In the genomic region with DNA sequence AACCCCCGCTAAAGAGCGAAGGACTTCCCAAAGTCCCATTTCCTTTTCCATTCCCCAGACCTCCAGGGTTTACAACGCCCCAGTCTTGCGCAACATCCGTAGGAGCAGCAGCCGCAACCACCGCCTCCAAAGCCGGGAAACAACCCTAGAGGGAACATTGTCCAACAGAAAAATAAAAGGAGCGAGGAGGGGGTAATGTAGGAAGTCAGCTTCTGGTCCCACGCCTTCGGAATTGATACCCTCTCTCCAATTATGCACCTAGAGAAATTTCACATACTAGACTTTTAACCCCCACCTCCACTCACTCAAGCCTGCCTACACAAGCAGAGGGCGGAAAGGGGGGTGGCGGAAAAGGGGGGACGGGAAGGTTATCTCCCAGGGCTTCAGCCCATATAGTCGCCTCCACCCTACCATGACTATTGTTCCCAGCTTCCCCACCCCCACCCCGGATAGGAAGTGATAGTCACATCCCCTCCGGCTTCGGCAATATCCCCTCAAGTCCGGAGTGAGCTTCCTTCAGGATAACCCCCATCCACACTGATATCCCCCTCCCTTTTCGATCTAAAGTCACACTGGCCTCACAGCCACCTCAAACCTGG, we compare ENCODE assay signal across 8 mouse cellular contexts. TPM values are rescaled to one million over a fixed set of nuclear protein-coding genes. Genes with fewer than 3 reads are reported as not detected.
A peak's percentile ranks its signal among the peaks of the same experiment; 100 is the strongest.
DNase-seq lines count a peak whose midpoint lies in the region; ATAC-seq and TF ChIP-seq lines count a peak whose summit lies in the region.

No protein-coding gene starts in this region.

- DNase-seq in adrenal gland, adult 18-20 months (ENCODE audit: low spot score in 2 of 2), result peak; percentile 71 to 75
- peak; percentile 86 for DNase-seq in gastrocnemius, adult 2 months
- DNase-seq in left cerebral cortex, adult 2 months (ENCODE audit: extremely low spot score in 1 of 2, low spot score in 2 of 2), result peak; percentile 44 to 61
- DNase-seq in right cerebral cortex, postnatal 14 days, result peak; percentile 54
- DNase-seq in urinary bladder, postnatal 25 days (ENCODE audit: low spot score), result peak; percentile 65

- 0% methylated on average over 20 of the region's 20 CpGs for WGBS in hindbrain, embryonic 16.5 days
- 1% methylated on average over 20 of the region's 20 CpGs for WGBS in macrophage (ENCODE audit: missing documents)

- peaks cover 14% of the 10 kb centered on the region for H3K4me1 ChIP-seq in hindbrain, embryonic 16.5 days (ENCODE audit: control insufficient read depth, insufficient read depth, low read depth, low read length)

- peak overlapping the region; percentile 98 for H3K4me3 ChIP-seq in gastrocnemius, adult 2 months
- H3K4me3 ChIP-seq in hindbrain, embryonic 16.5 days (ENCODE audit: low read length), result peak overlapping the region; percentile 74
- peak overlapping the region; percentile 92 for H3K4me3 ChIP-seq in left cerebral cortex, adult 2 months
- peak overlapping the region; percentile 84 for H3K4me3 ChIP-seq in macrophage (ENCODE audit: inconsistent target)

- no peaks in the 10 kb centered on the region for H3K27me3 ChIP-seq in hindbrain, embryonic 16.5 days (replicated peaks; ENCODE audit: control insufficient read depth, insufficient read depth, low read length)

- H3K27ac ChIP-seq in gastrocnemius, adult 2 months, result peak overlapping the region; percentile 97
- peak overlapping the region; percentile 99 for H3K27ac ChIP-seq in hindbrain, embryonic 16.5 days (ENCODE audit: low read depth, low read length)
- peak overlapping the region; percentile 94 for H3K27ac ChIP-seq in left cerebral cortex, adult 2 months
- H3K27ac ChIP-seq in macrophage, result peak overlapping the region; percentile 88

- H3K36me3 ChIP-seq in hindbrain, embryonic 16.5 days (ENCODE audit: control insufficient read depth, insufficient read depth, low read length), result no peaks in the 10 kb centered on the region
- no peaks in the 10 kb centered on the region for H3K36me3 ChIP-seq in macrophage (ENCODE audit: inconsistent target)

- H3K79me2 ChIP-seq in macrophage (ENCODE audit: inconsistent target), result peaks cover 55% of the 10 kb centered on the region

- intact Hi-C loops in gastrocnemius, adult 2 months (cut with DNase I), result loop anchor here (2.0 to 5.0 kb wide), 4 partner anchors 37 to 172 kb away; a partner anchor contains a TSS
- intact Hi-C loops in left cerebral cortex, adult 2 months (cut with DNase I), result loop anchor here (2.0 to 10.0 kb wide), 5 partner anchors 20 to 590 kb away; a partner anchor contains a TSS

- peak overlapping the region; percentile 83 for H3K4me2 ChIP-seq in hindbrain, embryonic 16.5 days (ENCODE audit: low read length)

- H3K9ac ChIP-seq in hindbrain, embryonic 16.5 days (ENCODE audit: low read depth, low read length), result peak overlapping the region; percentile 95

- 0 out of 2 replicates have a peak, but pooled peaks have one; percentile 5 for TF ChIP-seq CTCF in gastrocnemius, adult 2 months (IDR thresholded peaks at IDR 0.05)
- no peak for TF ChIP-seq CTCF in left cerebral cortex, adult 2 months (IDR thresholded peaks at IDR 0.05)

- no peaks in the 10 kb centered on the region for H3K9me3 ChIP-seq in hindbrain, embryonic 16.5 days (ENCODE audit: control insufficient read depth, low read length)

- peak; percentile 15 for ATAC-seq in common myeloid progenitor, adult 5-6 weeks (replicated peaks; ENCODE audit: low read depth, poor library complexity, severe bottlenecking)
- peak; percentile 10 for ATAC-seq in hindbrain, embryonic 16.5 days

RNA-seq across cellular contexts. Expression of a gene that starts 1.1 kb away (rescaled TPM):
- total RNA-seq in adrenal gland, adult 18-20 months (2021), result 10 to 100 TPM; 54.9 to 55.1 TPM
- 44.6 and 45.5 TPM in 2 replicates for total RNA-seq in common myeloid progenitor, adult 5-6 weeks (2017)
- total RNA-seq in gastrocnemius, adult 2 months (2021), result 10 to 100 TPM; 10.9 to 17.0 TPM
- polyA plus RNA-seq in hindbrain, embryonic 16.5 days (2015; fragmentation: Nextera tagmentation; extraction: Ambion mirVana), result 18.6 and 24.9 TPM in 2 replicates
- 10 to 100 TPM; 40.4 to 42.2 TPM for total RNA-seq in left cerebral cortex, adult 2 months (2021)
- 100 to 1,000 TPM in 13 of 26 experiments, 10 to 100 TPM in 13; 41.7 to 403 (median 99.6) TPM for total RNA-seq in macrophage (2018; cell fraction: chromatin; rRNA removed)
- total RNA-seq in macrophage (2018; cell fraction: cytosol; rRNA removed), result 100 to 1,000 TPM in 2 of 26 experiments, 10 to 100 TPM in 24; 28.4 to 126 (median 45.4) TPM
- 100 to 1,000 TPM in 9 of 26 experiments, 10 to 100 TPM in 17; 36.4 to 196 (median 70.5) TPM for total RNA-seq in macrophage (2018; cell fraction: nucleus; rRNA removed)
- 43.2 to 77.5 TPM (median 55.5 TPM) in 3 replicates for polyA plus RNA-seq in macrophage (2018)

Comparison
In these comparisons a context has a peak if more than half of its experiments do, and no peak if none do; other contexts are left out.
1. Peak in every context shown above with its lines: DNase-seq, ATAC-seq, H3K4me3 ChIP-seq and H3K27ac ChIP-seq.